Mouse (Mus musculus): ENCODE data around the gene Rasl10b. TPM values are rescaled to one million over a fixed set of nuclear protein-coding genes. Genes with fewer than 3 reads are reported as not detected.
A peak's percentile ranks its signal among the peaks of the same experiment; 100 is the strongest.

The Rasl10b gene
- polyA plus RNA-seq, 1 experiment = 5.3 TPM

- Histone ChIP-seq H3K36me3 (ENCODE audit: control insufficient read depth, insufficient read depth, low read length) (no peaks in the 10 kb centered on the region), H3K27ac (ENCODE audit: control insufficient read depth, insufficient read depth, low read length) (no peak overlapping the region), H3K4me1 (replicated peaks; ENCODE audit: control insufficient read depth, insufficient read depth, low read length) (peaks cover 5% of the 10 kb centered on the region), H3K4me3 (ENCODE audit: control insufficient read depth, insufficient read depth, low read length) (peak overlapping the region; percentile 59), H3K27me3 (ENCODE audit: control insufficient read depth, insufficient read depth, low read length) (0 out of 2 replicates have a peak, but pooled peaks cover under 1% of the 10 kb centered on the region)
- no peak for DNase-seq
- 20% methylated on average over 11 of the region's 11 CpGs for WGBS
- TF ChIP-seq POLR2A (IDR thresholded peaks at IDR 0.05; ENCODE audit: control insufficient read depth, extremely low read depth, insufficient read depth, low read length, poor library complexity) (no peak), CTCF (IDR thresholded peaks at IDR 0.05; ENCODE audit: borderline replicate concordance, control insufficient read depth, extremely low read depth, insufficient read depth, low read length, poor library complexity) (no peak)
Measured at GRCm38 (mm10) chr11:83439426-83440060, 30.6 kb downstream of the Rasl10b start.

DNA sequence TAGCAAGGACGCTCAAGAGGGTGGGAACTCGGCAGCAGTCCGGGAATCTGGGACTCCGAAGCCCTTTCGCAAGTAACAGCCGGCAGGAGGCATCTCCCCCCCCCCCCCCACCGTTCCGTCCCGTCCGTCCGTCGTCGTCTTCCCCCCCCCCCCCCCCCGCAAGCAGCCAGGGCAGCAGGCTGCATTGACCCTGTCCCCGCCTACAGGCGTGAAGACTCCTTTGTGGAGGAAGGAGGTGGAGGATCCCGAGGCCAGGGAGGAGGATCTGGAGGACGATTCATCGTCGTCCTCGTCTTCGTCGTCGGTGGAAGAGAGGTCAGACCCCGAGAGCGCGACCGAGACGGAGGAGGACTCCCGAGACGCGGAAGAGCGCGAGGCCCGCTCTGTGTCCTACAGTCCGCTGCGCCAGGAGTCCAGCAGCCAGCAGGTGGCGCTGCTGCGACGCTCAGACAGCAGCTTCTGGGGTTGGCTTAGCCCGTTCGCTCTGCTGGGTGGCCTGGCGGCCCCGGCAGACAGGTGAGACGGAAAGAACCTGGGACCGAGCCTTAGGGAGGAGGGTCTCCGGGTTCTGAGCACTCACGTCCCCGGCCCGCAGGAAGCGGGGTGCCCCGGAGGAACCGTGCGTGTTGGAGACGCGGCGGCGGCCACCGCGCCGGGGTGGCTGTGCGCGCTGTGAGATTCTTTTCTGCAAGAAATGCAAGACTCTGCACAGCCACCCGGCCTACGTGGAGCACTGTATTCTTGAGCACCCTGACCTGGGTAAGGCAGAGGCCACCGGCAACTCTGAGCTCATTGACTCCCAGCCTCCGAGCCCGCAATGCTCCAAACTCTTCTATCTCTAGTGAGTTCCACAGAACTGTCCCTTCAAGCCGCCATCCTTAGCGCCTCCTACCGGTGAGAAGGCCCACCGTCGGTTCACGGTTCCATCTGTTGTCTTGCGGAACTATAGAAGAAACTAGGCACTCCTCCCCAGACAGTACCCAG, 31.4 kb downstream of the Rasl10b start:
- Histone ChIP-seq H3K27me3 (ENCODE audit: control insufficient read depth, insufficient read depth, low read length) (0 out of 2 replicates have a peak, but pooled peaks cover 4% of the 10 kb centered on the region), H3K27ac (ENCODE audit: control insufficient read depth, insufficient read depth, low read length) (no peak overlapping the region), H3K4me3 (ENCODE audit: control insufficient read depth, insufficient read depth, low read length) (peak overlapping the region; percentile 59), H3K4me1 (replicated peaks; ENCODE audit: control insufficient read depth, insufficient read depth, low read length) (peaks cover 10% of the 10 kb centered on the region), H3K36me3 (ENCODE audit: control insufficient read depth, insufficient read depth, low read length) (no peaks in the 10 kb centered on the region)
- TF ChIP-seq CTCF (IDR thresholded peaks at IDR 0.05; ENCODE audit: borderline replicate concordance, control insufficient read depth, extremely low read depth, insufficient read depth, low read length, poor library complexity) (peak; percentile 85), POLR2A (IDR thresholded peaks at IDR 0.05; ENCODE audit: control insufficient read depth, extremely low read depth, insufficient read depth, low read length, poor library complexity) (no peak)
- under 1% methylated on average over 69 of the region's 75 CpGs for WGBS
- DNase-seq = peak; percentile 90

- H3K27me3 ChIP-seq (ENCODE audit: control insufficient read depth, insufficient read depth, low read length) = 0 out of 2 replicates have a peak, but pooled peaks cover 4% of the 10 kb centered on the region
- WGBS = 71% methylated on average over 7 of the region's 7 CpGs
- H3K36me3 ChIP-seq (ENCODE audit: control insufficient read depth, insufficient read depth, low read length) = no peaks in the 10 kb centered on the region
- H3K4me3 ChIP-seq (ENCODE audit: control insufficient read depth, insufficient read depth, low read length) = no peak overlapping the region
- TF ChIP-seq POLR2A (IDR thresholded peaks at IDR 0.05; ENCODE audit: control insufficient read depth, extremely low read depth, insufficient read depth, low read length, poor library complexity) (no peak), CTCF (IDR thresholded peaks at IDR 0.05; ENCODE audit: borderline replicate concordance, control insufficient read depth, extremely low read depth, insufficient read depth, low read length, poor library complexity) (no peak)
- no peak overlapping the region for H3K27ac ChIP-seq (ENCODE audit: control insufficient read depth, insufficient read depth, low read length)
- H3K4me1 ChIP-seq (replicated peaks; ENCODE audit: control insufficient read depth, insufficient read depth, low read length) = peaks cover 10% of the 10 kb centered on the region
- no peak for DNase-seq
Measured at GRCm38 (mm10) chr11:83441235-83441634, 32.3 kb downstream of the Rasl10b start.

DNA sequence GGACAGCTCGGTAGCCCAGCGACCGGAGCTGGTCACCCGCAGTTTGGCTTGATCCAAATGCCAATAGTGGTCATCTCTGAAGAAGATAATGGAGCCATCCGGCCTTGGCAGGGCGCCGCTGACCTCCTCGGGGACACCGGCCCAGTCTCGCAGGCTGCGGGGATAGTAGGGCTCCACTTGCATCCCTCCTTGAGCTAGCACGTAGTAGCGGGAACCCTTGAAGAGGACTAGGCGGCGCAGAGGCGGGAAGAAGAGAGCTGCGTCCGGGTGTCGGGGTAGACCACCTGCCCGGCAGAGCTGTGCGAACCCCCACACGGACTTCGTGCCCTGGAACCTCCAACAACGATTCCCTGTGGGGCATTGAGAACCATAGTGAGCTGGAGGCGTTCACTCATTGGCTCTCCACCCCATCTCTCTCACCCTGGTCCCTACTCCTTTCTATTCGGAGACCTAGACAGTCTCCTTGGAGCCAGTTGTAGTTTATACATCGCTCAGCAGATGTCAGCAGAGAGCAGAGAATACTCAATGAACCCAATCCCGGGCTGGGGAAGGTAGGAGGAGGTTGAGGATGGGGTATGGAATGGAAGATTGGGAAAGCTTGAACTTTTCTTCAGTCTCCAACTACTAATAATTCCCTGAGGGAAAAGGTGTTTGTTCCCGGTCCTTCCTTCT, 33.8 kb downstream of the Rasl10b start:
- Histone ChIP-seq H3K27me3 (ENCODE audit: control insufficient read depth, insufficient read depth, low read length) (0 out of 2 replicates have a peak, but pooled peaks cover 4% of the 10 kb centered on the region), H3K36me3 (ENCODE audit: control insufficient read depth, insufficient read depth, low read length) (no peaks in the 10 kb centered on the region), H3K27ac (ENCODE audit: control insufficient read depth, insufficient read depth, low read length) (no peak overlapping the region), H3K4me3 (ENCODE audit: control insufficient read depth, insufficient read depth, low read length) (no peak overlapping the region), H3K4me1 (replicated peaks; ENCODE audit: control insufficient read depth, insufficient read depth, low read length) (peaks cover 10% of the 10 kb centered on the region)
- TF ChIP-seq POLR2A (IDR thresholded peaks at IDR 0.05; ENCODE audit: control insufficient read depth, extremely low read depth, insufficient read depth, low read length, poor library complexity) = no peak
- TF ChIP-seq CTCF (IDR thresholded peaks at IDR 0.05; ENCODE audit: borderline replicate concordance, control insufficient read depth, extremely low read depth, insufficient read depth, low read length, poor library complexity) = no peak
- DNase-seq = peak; percentile 72
- WGBS = 27% methylated on average over 29 of the region's 29 CpGs

DNA sequence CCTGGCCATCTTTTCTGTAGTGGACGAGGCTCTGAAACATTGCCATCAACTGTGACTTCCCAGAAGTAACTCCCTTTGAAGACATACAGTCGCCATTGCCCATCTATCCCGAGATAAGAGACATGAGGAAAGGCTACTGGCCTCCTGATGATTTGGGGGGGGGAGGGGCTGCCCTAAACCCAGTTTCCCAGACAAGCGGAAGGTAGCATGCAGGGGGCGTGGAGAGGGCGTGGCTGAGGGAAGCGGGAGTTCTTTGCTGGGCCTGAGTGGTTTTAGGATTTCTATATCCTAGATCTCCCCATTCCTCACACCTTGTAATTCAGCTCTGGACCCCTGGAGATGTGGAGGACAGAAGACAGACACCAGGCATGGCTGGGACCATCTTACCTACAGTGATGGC, 34.9 kb downstream of the Rasl10b start:
- H3K4me1 ChIP-seq (replicated peaks; ENCODE audit: control insufficient read depth, insufficient read depth, low read length) = peaks cover 10% of the 10 kb centered on the region
- H3K4me3 ChIP-seq (ENCODE audit: control insufficient read depth, insufficient read depth, low read length) = no peak overlapping the region
- TF ChIP-seq POLR2A (IDR thresholded peaks at IDR 0.05; ENCODE audit: control insufficient read depth, extremely low read depth, insufficient read depth, low read length, poor library complexity) = no peak
- no peak for DNase-seq
- H3K27me3 ChIP-seq (ENCODE audit: control insufficient read depth, insufficient read depth, low read length) = 0 out of 2 replicates have a peak, but pooled peaks cover 4% of the 10 kb centered on the region
- no peaks in the 10 kb centered on the region for H3K36me3 ChIP-seq (ENCODE audit: control insufficient read depth, insufficient read depth, low read length)
- WGBS = 30% methylated on average over 7 of the region's 7 CpGs
- H3K27ac ChIP-seq (ENCODE audit: control insufficient read depth, insufficient read depth, low read length) = no peak overlapping the region

- no peak for TF ChIP-seq POLR2A (IDR thresholded peaks at IDR 0.05; ENCODE audit: control insufficient read depth, extremely low read depth, insufficient read depth, low read length, poor library complexity)
- TF ChIP-seq CTCF (IDR thresholded peaks at IDR 0.05; ENCODE audit: borderline replicate concordance, control insufficient read depth, extremely low read depth, insufficient read depth, low read length, poor library complexity) = peak; percentile 36; the same call in 1 of the 2 replicates
- Histone ChIP-seq H3K4me1 (replicated peaks; ENCODE audit: control insufficient read depth, insufficient read depth, low read length) (peaks cover 10% of the 10 kb centered on the region), H3K36me3 (ENCODE audit: control insufficient read depth, insufficient read depth, low read length) (no peaks in the 10 kb centered on the region), H3K27me3 (ENCODE audit: control insufficient read depth, insufficient read depth, low read length) (0 out of 2 replicates have a peak, but pooled peaks cover 4% of the 10 kb centered on the region), H3K27ac (ENCODE audit: control insufficient read depth, insufficient read depth, low read length) (no peak overlapping the region), H3K4me3 (ENCODE audit: control insufficient read depth, insufficient read depth, low read length) (peak overlapping the region; percentile 21)
- 26% methylated on average over 19 of the region's 19 CpGs for WGBS
- no peak for DNase-seq
Measured at GRCm38 (mm10) chr11:83445001-83445400, 36.1 kb downstream of the Rasl10b start.
